Mouse (Mus musculus) neural tube, postnatal 0 days (tissue): ENCODE data around the gene Ccl22. TPM values are rescaled to one million over a fixed set of nuclear protein-coding genes. Genes with fewer than 3 reads are reported as not detected.

Source experiments
- polyA plus RNA-seq: library from polyadenylated mRNA; unstranded; fragments of >200 nt; fragmentation: Nextera tagmentation; extraction: Ambion mirVana; gene quantifications from 2 replicates; pipeline ENCODE4 v1.2.1, GENCODE M21; 2015

Gene Ccl22
- polyA plus RNA-seq = 0.14 TPM in 1 of 2 replicates, not detected in the other

DNA sequence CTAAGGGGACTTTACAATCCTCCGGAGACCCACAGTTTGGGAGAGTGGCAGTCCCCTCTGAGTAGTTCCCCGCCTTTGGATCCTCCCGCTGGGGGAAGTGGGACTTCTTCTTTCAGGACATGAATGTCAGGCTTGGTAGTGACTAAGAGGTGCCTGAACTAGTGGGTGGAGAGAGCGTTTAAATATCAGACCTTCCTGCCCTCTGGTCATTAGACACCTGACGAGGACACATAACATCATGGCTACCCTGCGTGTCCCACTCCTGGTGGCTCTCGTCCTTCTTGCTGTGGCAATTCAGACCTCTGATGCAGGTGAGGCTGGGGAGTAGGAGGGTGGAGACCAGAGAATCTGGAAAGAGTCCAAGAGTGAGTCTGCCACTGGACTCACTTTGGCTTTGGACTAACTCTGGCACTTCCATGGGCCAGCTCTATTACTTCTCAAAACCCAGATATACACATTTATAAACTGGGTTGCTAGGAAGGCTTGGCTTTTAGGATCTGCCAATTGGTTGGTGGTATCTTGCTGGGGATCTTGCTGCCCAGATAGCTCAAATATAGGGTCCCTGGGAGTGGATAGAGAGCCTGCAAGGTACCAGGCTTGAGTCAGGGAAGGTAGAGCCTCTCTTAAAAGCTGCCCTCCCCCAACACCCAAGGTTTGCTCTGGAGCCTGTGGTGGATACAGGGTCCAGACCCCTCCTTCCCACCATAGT is at the start of gene Ccl22:
Ccl22 (plus strand) TSS at position 115 of the 709 bp plus-strand sequence.

DNA sequence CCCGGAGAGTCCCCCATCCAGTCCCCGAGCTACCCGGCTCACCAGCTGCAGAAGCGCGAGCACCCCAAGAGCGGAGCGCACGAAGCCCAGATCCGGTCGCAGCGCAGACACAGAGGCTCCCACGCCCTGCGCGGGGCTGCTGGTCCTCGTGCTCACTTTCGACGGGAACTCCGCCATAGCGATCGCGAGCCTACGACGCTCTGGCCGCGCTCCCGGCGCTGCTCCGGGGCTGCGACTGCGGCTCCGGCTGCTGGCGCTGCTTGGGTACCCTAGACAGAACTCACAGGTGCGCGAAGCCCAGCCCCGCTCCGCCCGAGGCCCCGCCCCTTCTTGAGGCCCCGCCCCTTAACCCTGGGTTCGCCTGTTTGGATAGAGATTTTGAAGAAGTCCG is 49.4 kb upstream of the Ccl22 start, which contains the start of gene Pllp:
Pllp (minus strand) TSS at position 285 of the 391 bp plus-strand sequence.

DNA sequence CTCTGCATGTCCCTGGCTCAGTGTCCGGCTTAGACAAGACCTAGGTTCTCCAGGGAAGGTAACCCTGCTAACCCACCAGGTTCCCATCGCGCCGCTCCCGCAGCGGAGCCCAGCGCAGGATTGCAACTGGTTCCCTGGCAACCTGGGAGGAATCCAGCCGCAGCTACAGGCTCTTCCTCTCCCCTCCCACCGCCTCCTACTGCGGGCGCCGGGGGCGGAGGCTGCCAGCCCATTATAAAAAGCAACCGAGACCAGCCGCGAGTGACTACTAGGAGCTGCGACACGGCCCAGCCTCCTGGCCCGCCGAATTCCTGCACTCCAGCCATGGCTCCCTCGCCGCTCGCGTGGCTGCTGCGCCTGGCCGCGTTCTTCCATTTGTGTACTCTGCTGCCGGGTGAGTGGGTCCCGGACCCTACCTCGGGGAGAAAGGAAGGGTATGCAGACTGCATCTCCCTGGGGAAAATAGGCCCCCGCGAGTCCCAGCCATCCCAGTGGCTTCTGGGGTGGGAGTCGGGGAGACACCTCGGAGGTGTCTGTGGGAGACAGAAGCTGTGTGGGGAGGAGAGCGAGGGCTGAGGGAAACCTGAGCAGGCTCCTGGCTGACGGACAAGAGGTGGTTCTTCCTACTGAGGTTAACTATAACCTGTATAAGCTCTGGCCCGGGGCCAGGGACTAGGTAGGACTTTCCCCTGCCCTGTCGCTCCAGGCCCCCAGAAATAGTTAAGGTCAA is 26.7 kb downstream of the Ccl22 start, which contains the start of gene Cx3cl1:
Cx3cl1 (plus strand) TSS at position 69 of the 730 bp plus-strand sequence.

Other genes starting within 250 kb of the Ccl22 start
- 69.4 and 70.9 TPM in 2 replicates for gene Cpne2, start 212.6 kb upstream of the Ccl22 start, polyA plus RNA-seq
- 35.0 and 38.7 TPM in 2 replicates for gene Rspry1, start 143.7 kb upstream of the Ccl22 start, polyA plus RNA-seq
- gene Fam192a, start 143.6 kb upstream of the Ccl22 start, polyA plus RNA-seq = 58.9 and 63.6 TPM in 2 replicates
- 215 and 217 TPM in 2 replicates for gene Arl2bp, start 79.0 kb upstream of the Ccl22 start, polyA plus RNA-seq
- gene Pllp, start 49.3 kb upstream of the Ccl22 start, polyA plus RNA-seq = 33.5 and 39.9 TPM in 2 replicates
- gene Cx3cl1, start 26.4 kb downstream of the Ccl22 start, polyA plus RNA-seq = 117 and 123 TPM in 2 replicates
- 5.8 and 6.6 TPM in 2 replicates for gene Ccl17, start 64.9 kb downstream of the Ccl22 start, polyA plus RNA-seq
- gene Coq9, start 92.7 kb downstream of the Ccl22 start, polyA plus RNA-seq = 61.8 and 63.5 TPM in 2 replicates
- 144 and 148 TPM in 2 replicates for gene Ciapin1, start 92.8 kb downstream of the Ccl22 start, polyA plus RNA-seq
- gene Polr2c, start 111.9 kb downstream of the Ccl22 start, polyA plus RNA-seq = 106 and 125 TPM in 2 replicates
- gene Dok4, start 130.7 kb downstream of the Ccl22 start, polyA plus RNA-seq = 80.2 and 87.4 TPM in 2 replicates
- gene Ccdc102a, start 172.5 kb downstream of the Ccl22 start, polyA plus RNA-seq = 5.6 and 5.8 TPM in 2 replicates
- 0.11 TPM in 1 of 2 replicates, not detected in the other for gene Adgrg5, start 178.1 kb downstream of the Ccl22 start, polyA plus RNA-seq
- 77.2 and 93.2 TPM in 2 replicates for gene Adgrg1, start 229.2 kb downstream of the Ccl22 start, polyA plus RNA-seq